Mouse (Mus musculus): ENCODE measurements around the gene 1700003H04Rik.

DNA sequence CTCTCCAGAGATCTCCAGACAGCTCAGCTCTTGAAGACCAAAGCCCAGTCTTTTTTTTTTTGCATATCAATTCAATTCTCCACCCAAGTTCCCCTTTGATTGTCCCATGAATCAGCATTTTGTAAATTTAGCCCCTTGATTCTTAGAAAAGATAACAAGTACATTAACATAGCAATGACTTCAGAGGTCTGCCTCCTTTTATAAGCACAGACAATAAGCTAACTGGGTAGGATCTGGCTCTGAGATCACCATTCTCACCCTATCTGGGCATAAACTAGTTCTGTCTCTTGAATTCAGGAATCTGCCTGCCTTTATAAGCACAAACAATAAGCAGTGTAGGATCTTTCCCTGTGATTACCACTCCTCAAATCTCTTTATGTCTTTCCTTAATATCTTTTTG lies 29.1 kb upstream of the 1700003H04Rik start:
- no peak for TF ChIP-seq MAX (IDR thresholded peaks at IDR 0.05; ENCODE audit: low read depth)
- TF ChIP-seq POLR2A (IDR thresholded peaks at IDR 0.05; ENCODE audit: insufficient read length, low read depth): no peak
- TF ChIP-seq TCF3 (IDR thresholded peaks at IDR 0.05; ENCODE audit: insufficient read length, low read depth): no peak
- TF ChIP-seq TCF12 (IDR thresholded peaks at IDR 0.05; ENCODE audit: insufficient read depth, poor library complexity, severe bottlenecking): no peak
- no peak for TF ChIP-seq USF1 (IDR thresholded peaks at IDR 0.05; ENCODE audit: low read depth)
- TF ChIP-seq E2F4 (IDR thresholded peaks at IDR 0.05; ENCODE audit: insufficient read depth): no peak
- TF ChIP-seq CEBPB (IDR thresholded peaks at IDR 0.05; ENCODE audit: insufficient read depth, poor library complexity, severe bottlenecking): no peak
- TF ChIP-seq POLR2AphosphoS2 (IDR thresholded peaks at IDR 0.05; ENCODE audit: insufficient read length, low read depth): no peak
- TF ChIP-seq MYOG (IDR thresholded peaks at IDR 0.05; ENCODE audit: control insufficient read depth in 1 of 3, insufficient read depth in 1 of 3, insufficient read length in 2 of 3, low read depth in 2 of 3): no peak
- no peak for TF ChIP-seq MYOD1 (IDR thresholded peaks at IDR 0.05; ENCODE audit: control insufficient read depth in 1 of 3, insufficient read length in 2 of 3, low read depth in 2 of 3)
- no peak for TF ChIP-seq SRF (IDR thresholded peaks at IDR 0.05; ENCODE audit: control insufficient read depth, insufficient read length, low read depth)

Data from myocyte (in vitro differentiated cells).